Mouse (Mus musculus) heart, adult 2 months (tissue): ENCODE data around the gene Fam193b. TPM values are rescaled to one million over a fixed set of nuclear protein-coding genes. Genes with fewer than 3 reads are reported as not detected.

ENCODE experiments used
- DNase-seq, 2 experiments: peaks; one replicate each; pipeline ENCODE4 v3.0.0; 2021
- H3K27ac ChIP-seq: fragments of 200-600 bp; 2 replicates; pipeline ENCODE4 v1.8.1; 2022
- H3K27me3 ChIP-seq: fragments of 200-500 bp; 2 replicates; pipeline ENCODE4 v1.6.1; 2012; ENCODE audit warnings: mild to moderate bottlenecking, low read length, inconsistent platforms, mixed read lengths; ENCODE audit not compliant: control insufficient read depth, insufficient read depth
- H3K36me3 ChIP-seq: fragments of 200-500 bp; 2 replicates; pipeline ENCODE4 v1.6.1; 2012; ENCODE audit warnings: low read length, inconsistent platforms; ENCODE audit not compliant: control insufficient read depth, insufficient read depth
- H3K4me1 ChIP-seq: fragments of 200-500 bp; 2 replicates; pipeline ENCODE4 v1.6.1; 2011; ENCODE audit warnings: low read length; ENCODE audit not compliant: control insufficient read depth, insufficient read depth
- H3K4me3 ChIP-seq: fragments of 200-600 bp; 2 replicates; pipeline ENCODE4 v1.8.1; 2022
- H3K79me2 ChIP-seq: fragments of 200-500 bp; replicated peaks from 2 replicates; pipeline ENCODE4 v1.6.1; 2012; ENCODE audit warnings: mild to moderate bottlenecking, inconsistent platforms, low read length, moderate library complexity, mixed read lengths; ENCODE audit not compliant: control insufficient read depth, insufficient read depth
- H3K9ac ChIP-seq: fragments of 200-500 bp; 2 replicates; pipeline ENCODE4 v1.6.1; 2012; ENCODE audit warnings: low read depth, mild to moderate bottlenecking, control low read depth, inconsistent platforms, low read length, mixed read lengths
- CTCF ChIP-seq: fragments of 200-600 bp; IDR thresholded peaks from 2 replicates; pipeline ENCODE4 v1.8.1; 2022; ENCODE audit warnings: antibody characterized with exemption, mild to moderate bottlenecking, moderate library complexity
- EP300 ChIP-seq: fragments of 200-500 bp; IDR thresholded peaks from 2 replicates; pipeline ENCODE4 v1.6.1; 2011; ENCODE audit warnings: low read depth, low read length, control low read depth; ENCODE audit not compliant: insufficient read depth
- POLR2A ChIP-seq: fragments of 200-500 bp; IDR thresholded peaks from 2 replicates; pipeline ENCODE4 v1.6.1; 2011; ENCODE audit warnings: mild to moderate bottlenecking, low read depth, low read length, control low read depth; ENCODE audit not compliant: insufficient read depth
- WGBS: fragments of 180-500 bp; shearing (Covaris S2); methylation state at CpG from one replicate; pipeline ENCODE4 v1.1.7; 2018; 5-methylcytosine and 5-hydroxymethylcytosine counted together
- intact Hi-C: fragments of 180-260 bp; cut with DNase I; formaldehyde crosslinking; loops from one replicate; pipeline ENCODE4 v1.15.1; 2025
- polyA plus RNA-seq: library from polyadenylated mRNA; depleted of rRNA; stranded (reverse); fragments of >200 nt; gene quantifications from 2 replicates; pipeline ENCODE4 v1.2.3, GENCODE M21; 2012
- total RNA-seq, 2 experiments: library from RNA; stranded (reverse); gene quantifications; 2 replicates each; pipeline ENCODE4 v1.2.3; 2021

Gene Fam193b
- total and polyA plus RNA-seq, 3 experiments = 11.2 to 46.1 (median 13.0) TPM

- Histone ChIP-seq H3K27me3 (no peaks in the 10 kb centered on the region), H3K9ac (no peak overlapping the region)
- intact Hi-C loops = no loop called here
Observed at GRCm38 (mm10) chr13:55567949-55568348, 3.0 kb downstream of the Fam193b start.

GRCm38 (mm10) chr13:55567001-55567400 lies 3.9 kb downstream of the Fam193b start:
- Histone ChIP-seq H3K9ac (no peak overlapping the region), H3K79me2 (peaks cover 9% of the 10 kb centered on the region), H3K36me3 (peaks cover 4% of the 10 kb centered on the region), H3K4me3 (no peak overlapping the region), H3K27ac (no peak overlapping the region), H3K4me1 (peaks cover 6% of the 10 kb centered on the region), H3K27me3 (no peaks in the 10 kb centered on the region)
- DNase-seq = no peak
- intact Hi-C loops = no loop called here
- WGBS = 57% methylated on average over 6 of the region's 6 CpGs
- TF ChIP-seq CTCF (no peak), POLR2A (no peak), EP300 (no peak)

More at GRCm38 (mm10) chr13:55567949-55568348, 3.0 kb downstream of the Fam193b start:
- H3K27ac ChIP-seq = no peak overlapping the region
- TF ChIP-seq POLR2A (no peak), EP300 (no peak), CTCF (no peak)
- no peak overlapping the region for H3K4me3 ChIP-seq
- peaks cover 4% of the 10 kb centered on the region; the same call in 1 of the 2 replicates for H3K36me3 ChIP-seq
- H3K79me2 ChIP-seq = peaks cover 8% of the 10 kb centered on the region
- 91% methylated on average over 2 of the region's 2 CpGs for WGBS
- H3K4me1 ChIP-seq = peaks cover 6% of the 10 kb centered on the region
- no peak for DNase-seq

GRCm38 (mm10) chr13:55563266-55563879 lies 7.5 kb downstream of the Fam193b start:
- no peak overlapping the region for H3K4me3 ChIP-seq
- no peak overlapping the region for H3K27ac ChIP-seq
- TF ChIP-seq POLR2A = no peak
- TF ChIP-seq EP300 = no peak
- TF ChIP-seq CTCF = no peak
- H3K9ac ChIP-seq = no peak overlapping the region
- peaks cover 10% of the 10 kb centered on the region for H3K79me2 ChIP-seq
- H3K4me1 ChIP-seq = peaks cover 3% of the 10 kb centered on the region; the same call in 1 of the 2 replicates
- intact Hi-C loops = no loop called here
- WGBS = 64% methylated on average over 7 of the region's 7 CpGs
- DNase-seq = no peak
- no peaks in the 10 kb centered on the region for H3K27me3 ChIP-seq
- H3K36me3 ChIP-seq = peaks cover 4% of the 10 kb centered on the region

GRCm38 (mm10) chr13:55557499-55557898 lies 13.4 kb downstream of the Fam193b start:
- WGBS = 73% methylated on average over 6 of the region's 6 CpGs
- H3K79me2 ChIP-seq = peaks cover 4% of the 10 kb centered on the region; the same call in 1 of the 2 replicates
- no peaks in the 10 kb centered on the region for H3K27me3 ChIP-seq
- H3K27ac ChIP-seq = no peak overlapping the region
- intact Hi-C loops = no loop called here
- H3K4me3 ChIP-seq = no peak overlapping the region
- DNase-seq = no peak
- TF ChIP-seq CTCF (no peak), EP300 (no peak), POLR2A (no peak)
- no peak overlapping the region for H3K9ac ChIP-seq
- H3K36me3 ChIP-seq = no peaks in the 10 kb centered on the region; the same call in 1 of the 2 replicates
- H3K4me1 ChIP-seq = no peaks in the 10 kb centered on the region

- H3K9ac ChIP-seq = no peak overlapping the region
- H3K36me3 ChIP-seq = no peaks in the 10 kb centered on the region
- H3K4me1 ChIP-seq = no peaks in the 10 kb centered on the region
- WGBS = 79% methylated on average over 9 of the region's 9 CpGs
- intact Hi-C loops = no loop called here
- H3K27ac ChIP-seq = no peak overlapping the region
- TF ChIP-seq EP300 = no peak
- no peak for TF ChIP-seq CTCF
- no peak for TF ChIP-seq POLR2A
- H3K4me3 ChIP-seq = no peak overlapping the region
- peaks cover 3% of the 10 kb centered on the region; the same call in 1 of the 2 replicates for H3K79me2 ChIP-seq
- no peak for DNase-seq
- no peaks in the 10 kb centered on the region for H3K27me3 ChIP-seq
Observed at GRCm38 (mm10) chr13:55555921-55556320, 15.0 kb downstream of the Fam193b start.

- intact Hi-C loops = no loop called here
- H3K36me3 ChIP-seq = no peaks in the 10 kb centered on the region
- WGBS = 87% methylated on average over 15 of the region's 15 CpGs
Observed at GRCm38 (mm10) chr13:55549061-55549460, 21.9 kb downstream of the Fam193b start.

More at GRCm38 (mm10) chr13:55549061-55549460, 21.9 kb downstream of the Fam193b start:
- H3K4me1 ChIP-seq = no peaks in the 10 kb centered on the region
- TF ChIP-seq CTCF (no peak), POLR2A (no peak)
- DNase-seq = no peak
- no peaks in the 10 kb centered on the region for H3K79me2 ChIP-seq
- no peak overlapping the region for H3K27ac ChIP-seq
- no peaks in the 10 kb centered on the region for H3K27me3 ChIP-seq
- H3K4me3 ChIP-seq = no peak overlapping the region
- no peak overlapping the region for H3K9ac ChIP-seq
